Mouse (Mus musculus): ENCODE measurements around the gene Ptgdr. TPM values are rescaled to one million over a fixed set of nuclear protein-coding genes. Genes with fewer than 3 reads are reported as not detected.
A peak's percentile ranks its signal among the peaks of the same experiment; 100 is the strongest.
"Not testable (repeated sequence)": the region's sequence is repeated elsewhere in the genome, so short reads cannot be mapped to it uniquely, and the experiment has no call there.

The Ptgdr gene
- total RNA-seq (2012; rRNA removed): not detected in 2 replicates

DNA sequence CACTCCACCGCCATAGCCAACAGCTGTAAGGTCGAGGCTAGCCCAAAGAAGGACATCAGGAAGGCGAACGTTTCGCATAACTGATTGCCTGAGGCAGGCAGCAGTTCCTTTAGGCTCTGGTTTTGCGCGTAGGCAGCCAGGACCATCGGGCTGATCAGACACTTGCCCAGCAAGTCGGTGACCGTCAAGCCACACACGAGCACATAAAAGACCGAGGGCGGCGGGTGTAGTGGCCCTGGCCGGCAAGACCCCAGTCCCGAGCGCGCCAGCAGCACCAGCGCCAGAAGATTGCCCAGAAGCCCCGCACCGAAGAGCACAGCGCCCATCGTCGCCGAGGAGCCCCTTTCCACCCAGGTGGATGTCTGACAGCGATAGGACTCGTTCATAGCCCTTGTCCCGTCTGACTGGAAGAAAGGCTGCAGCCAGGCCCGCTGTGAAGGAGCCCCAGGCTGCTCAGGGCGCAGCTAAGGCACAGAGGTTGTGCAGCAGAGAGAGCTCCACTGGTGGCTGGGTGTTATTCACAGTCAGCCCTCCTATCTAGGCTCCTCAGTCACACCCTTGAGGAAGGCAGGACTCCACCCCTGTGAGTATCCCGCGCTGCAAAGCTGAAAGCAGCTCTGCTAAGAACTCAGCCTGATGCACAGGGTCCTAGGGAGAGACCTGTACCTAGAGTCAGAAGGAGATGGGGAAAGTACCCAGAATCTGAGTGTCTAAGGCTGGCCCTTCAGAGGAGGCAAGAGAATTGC lies at the start of gene Ptgdr:
TSS of gene Ptgdr (minus strand) at position 508 of the 746 bp plus-strand sequence.
- no peak within 1 kb of the TSS; the same call in 1 of the 2 replicates for H3K9ac ChIP-seq (ENCODE audit: insufficient read depth, low read depth, low read length, poor library complexity, severe bottlenecking)
- no peak within 1 kb of the TSS for H3K27ac ChIP-seq (ENCODE audit: insufficient read depth, low read depth, low read length, poor library complexity, severe bottlenecking)
- no peaks in the 10 kb centered on the region for H3K36me3 ChIP-seq (ENCODE audit: control insufficient read depth, insufficient read depth, low read length, poor library complexity, severe bottlenecking)
- in situ Hi-C loops (cut with MboI; ENCODE audit: low sequenced_read_pairs in 2 of 2, unreplicated experiment in 2 of 2): no loop called here
- peak within 1 kb of the TSS; percentile 47 to 56 for H3K4me3 ChIP-seq (ENCODE audit: insufficient read depth in 1 of 2, low read depth in 1 of 2, low read length in 2 of 2, poor library complexity in 1 of 2, severe bottlenecking in 1 of 2)
- DNase-seq (ENCODE audit: low read depth, low spot score): no peak
- no peaks in the 10 kb centered on the region for H3K4me1 ChIP-seq (ENCODE audit: control insufficient read depth in 2 of 2, insufficient read depth in 2 of 2, low read length in 2 of 2, poor library complexity in 1 of 2)
- H3K9me3 ChIP-seq (ENCODE audit: control insufficient read depth, insufficient read depth, low read depth, low read length): no peaks in the 10 kb centered on the region
- TF ChIP-seq CHD2 (IDR thresholded peaks at IDR 0.05; ENCODE audit: low read depth, low read length): no peak
- no peak for TF ChIP-seq HCFC1 (IDR thresholded peaks at IDR 0.05; ENCODE audit: borderline replicate concordance, insufficient read depth, low read length)
- no peak for TF ChIP-seq MAFK (IDR thresholded peaks at IDR 0.05; ENCODE audit: insufficient read depth, low read depth, low read length)
- TF ChIP-seq ZNF384 (IDR thresholded peaks at IDR 0.05; ENCODE audit: low read depth, low read length): no peak
- TF ChIP-seq ZC3H11A (IDR thresholded peaks at IDR 0.05; ENCODE audit: borderline replicate concordance, low read depth, low read length): no peak

DNA sequence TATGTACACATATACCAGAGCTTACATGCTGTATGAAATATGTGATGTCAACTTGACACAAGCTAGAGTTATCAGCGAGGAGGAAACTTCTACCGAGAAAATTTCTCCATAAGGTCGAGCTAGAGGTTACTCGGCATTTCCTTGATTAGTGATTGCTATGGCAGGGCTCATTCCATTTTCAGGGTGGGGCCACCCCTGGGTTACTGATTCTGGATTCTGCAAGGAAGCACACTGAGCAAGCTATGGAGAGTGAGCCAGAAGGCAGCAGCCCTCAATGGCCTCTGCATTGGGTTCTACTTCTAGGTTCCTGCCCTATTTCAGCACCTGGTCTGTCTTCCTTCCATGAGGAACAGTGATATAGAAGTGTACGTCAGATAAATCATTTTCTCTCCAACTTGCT lies 48.6 kb upstream of the Ptgdr start:
- Histone ChIP-seq H3K4me1 (ENCODE audit: control insufficient read depth in 2 of 2, insufficient read depth in 2 of 2, low read length in 2 of 2, poor library complexity in 1 of 2) (no peaks in the 10 kb centered on the region), H3K9ac (ENCODE audit: insufficient read depth, low read depth, low read length, poor library complexity, severe bottlenecking) (no peak overlapping the region), H3K27ac (ENCODE audit: insufficient read depth, low read depth, low read length, poor library complexity, severe bottlenecking) (no peak overlapping the region), H3K4me3 (ENCODE audit: insufficient read depth in 1 of 2, low read depth in 1 of 2, low read length in 2 of 2, poor library complexity in 1 of 2, severe bottlenecking in 1 of 2) (no peak overlapping the region), H3K36me3 (ENCODE audit: control insufficient read depth, insufficient read depth, low read length, poor library complexity, severe bottlenecking) (no peaks in the 10 kb centered on the region), H3K9me3 (ENCODE audit: control insufficient read depth, insufficient read depth, low read depth, low read length) (no peaks in the 10 kb centered on the region)
- in situ Hi-C loops (cut with MboI; ENCODE audit: low sequenced_read_pairs in 2 of 2, unreplicated experiment in 2 of 2): no loop called here
- TF ChIP-seq HCFC1 (IDR thresholded peaks at IDR 0.05; ENCODE audit: borderline replicate concordance, insufficient read depth, low read length) (no peak), ZC3H11A (IDR thresholded peaks at IDR 0.05; ENCODE audit: borderline replicate concordance, low read depth, low read length) (no peak), MAFK (IDR thresholded peaks at IDR 0.05; ENCODE audit: insufficient read depth, low read depth, low read length) (no peak), ZNF384 (IDR thresholded peaks at IDR 0.05; ENCODE audit: low read depth, low read length) (no peak), CHD2 (IDR thresholded peaks at IDR 0.05; ENCODE audit: low read depth, low read length) (no peak)
- DNase-seq (ENCODE audit: low read depth, low spot score): no peak

DNA sequence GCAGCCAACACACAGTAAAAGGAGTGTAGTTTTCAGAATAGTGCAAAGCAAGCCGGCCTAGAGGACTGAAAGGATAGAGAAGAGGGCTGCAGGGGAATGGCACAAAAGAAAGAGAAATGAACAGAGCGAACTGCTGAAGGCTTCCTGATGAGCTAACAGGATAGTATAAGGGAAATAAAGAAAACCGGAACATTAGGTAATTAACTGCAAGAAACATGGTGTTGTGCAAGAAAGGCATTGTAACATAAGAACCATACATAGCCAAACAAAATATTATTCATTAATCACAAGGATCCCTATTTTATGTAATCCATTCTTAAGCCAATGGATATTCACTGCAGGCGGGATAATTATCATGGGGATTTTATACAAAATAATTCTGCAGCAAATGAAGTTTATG lies 45.0 kb upstream of the Ptgdr start:
- Histone ChIP-seq H3K36me3 (ENCODE audit: control insufficient read depth, insufficient read depth, low read length, poor library complexity, severe bottlenecking) (no peaks in the 10 kb centered on the region), H3K9ac (ENCODE audit: insufficient read depth, low read depth, low read length, poor library complexity, severe bottlenecking) (no peak overlapping the region), H3K27ac (ENCODE audit: insufficient read depth, low read depth, low read length, poor library complexity, severe bottlenecking) (no peak overlapping the region), H3K9me3 (ENCODE audit: control insufficient read depth, insufficient read depth, low read depth, low read length) (no peaks in the 10 kb centered on the region), H3K4me3 (ENCODE audit: insufficient read depth in 1 of 2, low read depth in 1 of 2, low read length in 2 of 2, poor library complexity in 1 of 2, severe bottlenecking in 1 of 2) (no peak overlapping the region), H3K4me1 (ENCODE audit: control insufficient read depth in 2 of 2, insufficient read depth in 2 of 2, low read length in 2 of 2, poor library complexity in 1 of 2) (no peaks in the 10 kb centered on the region)
- TF ChIP-seq ZC3H11A (IDR thresholded peaks at IDR 0.05; ENCODE audit: borderline replicate concordance, low read depth, low read length): no peak
- TF ChIP-seq ZNF384 (IDR thresholded peaks at IDR 0.05; ENCODE audit: low read depth, low read length): no peak
- no peak for TF ChIP-seq MAFK (IDR thresholded peaks at IDR 0.05; ENCODE audit: insufficient read depth, low read depth, low read length)
- no peak for TF ChIP-seq HCFC1 (IDR thresholded peaks at IDR 0.05; ENCODE audit: borderline replicate concordance, insufficient read depth, low read length)
- TF ChIP-seq CHD2 (IDR thresholded peaks at IDR 0.05; ENCODE audit: low read depth, low read length): no peak
- in situ Hi-C loops (cut with MboI; ENCODE audit: low sequenced_read_pairs in 2 of 2, unreplicated experiment in 2 of 2): no loop called here
- no peak for DNase-seq (ENCODE audit: low read depth, low spot score)

DNA sequence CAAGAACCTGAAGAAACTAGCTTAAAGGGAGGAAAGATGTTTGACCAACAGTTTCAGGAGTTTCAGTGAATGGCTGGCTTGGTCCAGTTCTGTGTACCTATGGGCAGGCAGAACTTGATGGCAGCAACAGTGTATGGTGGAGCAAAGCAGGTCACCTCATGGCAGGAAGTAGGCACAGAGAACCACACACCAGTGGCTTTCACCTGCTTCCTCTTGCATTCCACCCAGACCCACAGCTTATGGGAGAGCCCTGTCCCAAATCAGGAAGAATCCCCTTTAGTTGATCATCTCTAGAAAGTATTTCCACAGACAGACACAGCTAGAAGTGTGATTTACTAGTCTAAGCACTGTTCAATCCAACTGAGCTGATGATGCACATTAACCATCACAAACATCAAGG lies 42.6 kb upstream of the Ptgdr start:
- H3K9me3 ChIP-seq (ENCODE audit: control insufficient read depth, insufficient read depth, low read depth, low read length); H3K36me3 ChIP-seq (ENCODE audit: control insufficient read depth, insufficient read depth, low read length, poor library complexity, severe bottlenecking); H3K4me3 ChIP-seq (ENCODE audit: insufficient read depth in 1 of 2, low read depth in 1 of 2, low read length in 2 of 2, poor library complexity in 1 of 2, severe bottlenecking in 1 of 2); H3K4me1 ChIP-seq (ENCODE audit: control insufficient read depth in 2 of 2, insufficient read depth in 2 of 2, low read length in 2 of 2, poor library complexity in 1 of 2); in situ Hi-C loops (cut with MboI; ENCODE audit: low sequenced_read_pairs in 2 of 2, unreplicated experiment in 2 of 2); H3K9ac ChIP-seq (ENCODE audit: insufficient read depth, low read depth, low read length, poor library complexity, severe bottlenecking); DNase-seq (ENCODE audit: low read depth, low spot score); H3K27ac ChIP-seq (ENCODE audit: insufficient read depth, low read depth, low read length, poor library complexity, severe bottlenecking): not testable (repeated sequence)

All from ES-E14 (cell line).